Mouse (Mus musculus) urinary bladder, adult 2 months (tissue): Measurements from ENCODE around the gene Zfp619. TPM values are rescaled to one million over a fixed set of nuclear protein-coding genes. Genes with fewer than 3 reads are reported as not detected.
"Not testable (repeated sequence)": the region's sequence is repeated elsewhere in the genome, so short reads cannot be mapped to it uniquely, and the experiment has no call there.

Experiments
- DNase-seq: peaks from one replicate; pipeline ENCODE4 v3.0.0; 2022; ENCODE audit warnings: low spot score
- polyA plus RNA-seq: library from polyadenylated mRNA; depleted of rRNA; stranded (reverse); fragments of >200 nt; gene quantifications from 2 replicates; pipeline ENCODE4 v1.2.3, GENCODE M21; 2012; rRNA removed

Zfp619 gene
- 1.5 and 1.6 TPM in 2 replicates for polyA plus RNA-seq

- peak; percentile 92 for DNase-seq
Measured at GRCm38 (mm10) chr7:39517616-39518177, at the start of gene Zfp619. Gene Zfp619, plus strand, starts transcription at chr7:39517766.

DNA sequence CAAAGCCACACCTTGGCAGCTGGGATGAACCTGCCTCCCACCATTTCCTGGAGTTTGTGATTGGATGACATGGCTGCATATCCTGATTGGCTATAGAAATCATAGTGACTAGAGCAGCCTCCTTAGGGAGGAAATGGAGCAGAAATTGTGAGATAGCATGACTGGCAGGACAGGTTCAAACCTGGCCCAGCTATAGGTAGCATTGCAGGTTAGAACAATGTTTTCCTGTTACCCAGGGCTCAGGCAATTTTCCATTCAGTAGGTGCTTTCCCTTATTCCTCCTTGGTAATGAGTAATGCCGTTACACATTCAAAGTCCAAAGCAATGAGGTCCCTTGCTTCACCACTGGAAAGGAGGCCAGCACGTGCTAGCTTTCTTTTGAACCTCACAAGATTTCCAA lies 38.6 kb upstream of the Zfp619 start:
- no peak for DNase-seq

DNA sequence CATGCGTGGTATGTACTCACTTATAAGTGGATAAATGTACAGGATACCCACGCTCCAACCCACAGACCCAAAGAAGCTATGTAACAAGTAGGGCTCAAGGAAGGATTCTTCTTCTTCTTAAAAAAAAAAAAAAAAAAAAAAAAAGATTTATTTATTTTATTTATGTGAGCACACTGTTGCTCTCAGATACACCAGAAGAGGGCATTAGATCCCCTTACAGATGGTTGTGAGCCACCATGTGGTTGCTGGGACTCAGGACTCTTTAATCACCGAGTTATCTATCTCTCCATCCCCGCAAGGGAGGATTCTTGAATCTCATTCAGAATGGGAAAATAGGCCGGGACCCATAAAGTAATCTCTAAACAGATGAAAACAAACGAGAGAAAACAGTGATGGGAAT lies 33.2 kb upstream of the Zfp619 start:
- DNase-seq, result no peak

DNA sequence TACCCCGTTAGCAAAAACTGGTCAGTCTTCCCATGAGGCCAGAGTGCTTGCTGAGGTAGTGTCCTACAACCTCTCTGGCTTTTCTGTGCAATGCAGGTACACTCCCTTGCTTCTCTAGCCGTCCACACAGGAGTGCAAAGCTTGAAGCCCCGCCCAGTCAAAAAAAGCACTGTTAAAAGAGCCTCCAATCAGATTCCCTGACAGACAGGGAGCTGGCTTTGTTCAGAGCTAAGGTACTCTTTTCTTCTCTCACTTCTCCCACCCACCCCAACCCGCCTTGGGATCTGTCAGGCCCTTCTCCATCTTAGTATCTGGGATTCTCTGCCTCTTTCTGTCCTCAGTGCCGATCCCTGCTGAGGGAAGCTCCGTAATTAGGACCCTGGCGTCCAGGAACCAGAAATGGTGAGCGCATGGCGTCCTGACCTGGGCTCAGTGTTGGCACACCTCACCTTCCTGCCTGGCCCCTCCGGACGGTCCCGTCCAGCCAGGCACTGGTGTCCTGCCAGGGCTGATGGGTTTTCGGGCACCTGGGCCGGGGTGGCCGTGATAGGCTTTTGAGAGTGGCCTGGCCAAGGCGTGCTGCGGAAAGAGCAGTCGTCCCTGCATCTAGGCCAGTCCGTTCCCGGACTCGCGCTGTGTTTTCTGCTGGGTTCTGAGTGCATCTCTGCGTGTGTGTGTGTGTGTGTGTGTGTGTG lies 30.3 kb upstream of the Zfp619 start:
- DNase-seq, result no peak

DNA sequence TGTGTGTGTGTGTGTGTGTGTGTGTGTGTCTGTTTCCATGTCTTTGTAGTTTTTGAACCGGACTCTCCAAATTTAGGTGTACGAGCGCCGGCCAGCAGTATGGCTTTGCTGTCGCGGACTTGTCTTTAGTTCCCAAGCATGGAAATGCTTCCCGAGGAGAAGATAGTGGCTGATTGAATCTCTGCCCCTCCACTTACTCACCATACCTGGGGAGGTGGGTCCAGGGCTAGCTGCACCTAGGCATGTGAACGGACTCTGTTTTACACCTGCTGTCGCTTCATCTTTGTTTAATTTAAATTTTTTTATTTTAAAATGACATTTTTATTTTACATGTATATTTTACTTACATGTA lies 29.7 kb upstream of the Zfp619 start:
- no peak for DNase-seq

DNA sequence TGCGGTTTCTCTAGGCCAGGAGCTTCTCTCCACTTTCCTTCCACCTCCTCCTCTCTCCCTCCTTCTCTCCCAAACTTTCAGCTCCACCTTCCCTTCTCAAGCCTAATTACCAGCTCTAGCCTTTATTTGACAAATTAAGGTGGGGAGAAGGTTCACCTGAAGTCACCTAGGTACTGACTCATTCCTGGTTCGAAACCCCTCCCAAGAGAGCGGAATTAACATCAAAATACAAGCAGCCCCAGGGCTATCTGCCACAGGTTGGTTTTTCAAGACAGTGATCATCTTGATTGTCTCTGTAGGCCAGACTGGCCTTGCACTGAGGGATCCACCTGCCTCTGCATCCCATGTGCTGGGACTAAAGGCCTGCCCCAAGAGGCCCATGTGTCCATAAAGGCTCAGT lies 22.9 kb upstream of the Zfp619 start:
- DNase-seq, result no peak

DNA sequence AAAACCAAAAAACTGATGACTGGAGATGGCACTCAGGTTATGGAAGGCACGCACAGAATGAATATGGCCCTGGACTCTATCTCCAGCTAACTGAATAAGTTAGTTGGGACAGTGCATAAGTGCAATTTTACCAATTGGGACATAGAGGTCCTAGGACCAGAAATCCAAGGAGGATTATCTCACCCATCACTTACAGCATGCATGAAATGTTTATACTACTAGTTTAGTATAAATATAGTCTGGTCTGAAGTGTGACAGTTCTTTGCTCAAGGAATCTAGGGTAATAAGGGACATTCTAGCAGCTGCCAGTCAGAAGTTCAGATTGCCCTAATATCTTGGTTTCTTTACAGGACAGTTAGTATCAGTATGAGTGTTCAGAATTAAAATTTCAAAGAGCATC lies 13.5 kb upstream of the Zfp619 start:
- no peak for DNase-seq

DNA sequence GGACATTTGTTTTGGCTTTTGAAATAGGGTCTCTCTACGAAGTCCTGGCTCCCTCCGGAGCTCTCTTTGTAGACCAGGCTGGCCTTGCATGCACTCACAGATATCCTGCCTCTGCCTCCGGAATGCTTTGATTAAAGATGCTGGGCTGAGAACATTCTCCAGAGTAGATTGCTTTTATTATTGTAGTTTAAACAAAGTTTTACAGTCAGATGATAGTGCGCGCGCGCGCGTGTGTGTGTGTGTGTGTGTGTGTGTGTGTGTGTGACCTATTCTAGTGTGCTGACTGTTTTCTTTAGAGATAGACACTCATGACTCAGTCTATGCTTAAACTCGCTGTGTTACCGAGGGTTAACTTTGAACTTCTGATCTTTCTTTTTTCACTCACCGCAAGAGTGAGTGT lies 796 bp downstream of the Zfp619 start:
- DNase-seq, result no peak

DNA sequence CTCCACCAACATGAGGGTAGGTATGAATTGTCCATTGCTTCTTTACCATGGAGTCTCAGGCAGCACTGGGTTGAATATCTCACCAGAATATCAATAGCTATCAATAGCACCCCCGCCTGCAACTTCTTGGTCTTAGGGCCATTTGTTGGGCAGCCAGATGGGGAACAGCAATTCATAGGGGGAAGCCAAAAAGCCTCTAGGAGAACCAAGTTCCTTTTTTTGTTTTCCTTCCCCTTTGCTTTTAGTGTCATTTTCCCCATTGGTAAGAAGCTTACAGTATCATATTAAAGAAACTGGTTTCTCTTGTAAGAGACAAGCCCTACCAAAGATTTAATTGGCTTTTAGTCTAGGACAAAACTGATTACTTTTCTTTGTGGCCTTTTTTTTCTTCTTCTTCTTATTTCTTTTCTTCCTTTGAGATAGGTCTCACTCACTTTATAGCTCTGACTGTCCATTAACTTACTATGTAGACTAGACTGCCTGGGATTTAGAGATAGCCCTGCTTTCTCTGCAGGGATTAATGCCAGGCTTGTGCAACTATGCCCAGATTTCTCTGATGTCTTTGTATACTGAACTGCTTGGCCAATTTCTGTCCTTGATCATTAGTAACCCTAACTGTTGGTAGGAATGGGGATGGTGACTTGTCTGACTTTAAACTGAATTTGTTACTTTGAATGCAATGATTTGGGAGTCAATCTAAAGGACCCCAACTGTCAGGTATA lies 6.3 kb downstream of the Zfp619 start:
- DNase-seq, result no peak

DNA sequence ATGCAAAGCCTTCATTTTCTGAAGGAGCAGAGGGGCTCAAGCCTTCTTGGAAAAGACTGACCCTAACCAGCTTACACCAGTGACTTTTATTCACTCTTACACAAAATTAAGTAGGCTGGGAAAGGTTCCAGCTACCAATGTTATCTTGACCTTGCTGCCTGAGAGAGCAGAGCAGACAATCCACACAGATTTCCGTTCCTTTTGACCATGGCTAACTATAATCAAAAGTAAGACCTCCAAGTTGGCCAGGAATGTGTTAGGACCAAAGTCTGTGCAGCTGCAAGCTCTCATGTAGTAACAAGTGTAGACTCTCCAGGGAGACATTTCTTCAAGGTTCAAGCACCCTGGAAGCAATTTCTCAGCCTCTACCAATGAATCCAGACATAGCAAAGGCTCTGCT lies 25.6 kb downstream of the Zfp619 start:
- no peak for DNase-seq

- peak; percentile 56 for DNase-seq
Measured at GRCm38 (mm10) chr7:39544242-39545111, 26.9 kb downstream of the Zfp619 start.

GRCm38 (mm10) chr7:39545134-39545533 lies 27.6 kb downstream of the Zfp619 start:
- DNase-seq, result no peak

DNA sequence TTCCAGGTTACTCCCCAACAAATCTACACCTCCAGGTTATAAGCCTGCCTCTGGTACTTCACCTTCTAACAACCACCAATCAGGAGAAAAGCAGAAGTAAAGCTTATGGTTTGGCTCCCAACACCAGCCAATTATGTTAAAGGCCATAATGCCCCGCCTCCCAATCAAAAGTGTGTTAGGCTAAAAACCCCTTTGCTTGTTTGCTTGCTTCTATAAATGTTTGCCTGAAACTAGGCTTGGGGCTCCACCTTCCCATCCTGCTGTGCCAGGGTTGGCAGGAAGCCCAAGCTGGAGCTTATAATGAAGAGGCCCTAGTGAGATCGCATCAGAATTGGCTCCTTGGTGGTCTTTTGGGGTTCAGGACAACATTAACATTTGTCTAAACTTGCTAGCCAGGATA lies 31.8 kb downstream of the Zfp619 start:
- DNase-seq, result no peak

DNA sequence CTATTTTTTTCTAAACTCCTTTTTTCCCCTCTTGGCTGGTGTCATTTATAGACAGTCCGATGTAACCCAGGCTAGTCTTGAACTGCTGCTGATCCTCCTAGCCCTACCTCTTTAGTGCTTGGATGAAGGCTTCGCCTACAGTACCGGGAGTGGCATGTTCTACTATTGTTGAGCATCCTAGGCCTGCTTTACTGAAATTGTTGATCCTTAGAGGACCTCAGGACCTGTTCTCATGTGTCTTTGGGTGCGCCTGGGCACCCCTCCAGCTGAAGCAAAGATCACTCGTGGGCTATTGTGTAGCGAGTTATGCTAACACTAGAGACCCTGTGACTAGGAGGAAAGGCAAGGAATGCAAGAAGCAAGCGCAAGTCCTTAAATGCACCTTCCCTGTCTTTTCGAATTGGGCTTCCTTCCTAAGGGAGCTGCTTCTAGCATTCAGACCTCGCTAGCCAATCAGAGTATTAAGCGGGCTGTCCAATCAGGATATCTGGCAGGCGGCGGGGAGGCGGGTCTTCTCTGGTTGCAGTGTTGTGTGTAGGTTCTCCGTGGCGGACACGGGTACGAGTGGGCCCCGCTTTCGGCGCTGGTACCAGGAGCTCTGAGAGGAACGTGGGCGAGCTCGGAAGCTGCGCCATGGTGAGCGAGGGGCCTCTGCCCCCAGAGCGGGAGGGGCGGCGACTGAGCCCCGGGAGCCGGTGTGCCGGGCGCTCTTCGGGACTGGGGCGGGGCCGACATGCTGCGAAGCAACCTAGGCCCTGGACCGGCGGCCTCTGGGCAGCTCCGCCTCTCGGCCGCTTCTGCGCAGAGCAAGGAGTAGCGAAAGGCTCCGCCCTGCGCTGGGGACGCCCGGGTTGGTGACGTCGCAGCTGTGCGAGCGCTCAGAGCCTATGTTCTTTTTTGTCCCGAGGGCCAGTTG lies 34.7 kb downstream of the Zfp619 start:
- DNase-seq, result peak; percentile 91

DNA sequence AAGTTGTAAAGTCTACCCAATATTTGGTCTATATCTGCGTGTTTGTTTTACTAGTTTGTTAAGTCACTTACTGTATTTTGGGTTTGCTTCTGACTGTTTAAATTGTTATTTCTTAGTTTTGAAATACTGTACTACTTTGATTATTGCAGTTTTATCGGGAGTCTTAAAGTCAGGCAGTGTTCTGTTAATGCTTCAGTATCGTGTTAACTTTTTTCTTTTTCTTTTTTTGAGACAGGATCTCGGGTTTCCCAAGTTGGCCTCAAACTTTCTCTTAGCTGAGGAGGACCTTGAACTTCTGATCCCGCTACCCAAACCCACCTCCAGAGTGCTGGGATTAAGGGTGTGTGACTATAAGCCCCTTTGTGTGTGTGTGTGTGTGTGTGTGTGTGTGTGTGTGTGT lies 35.4 kb downstream of the Zfp619 start:
- DNase-seq, result no peak

DNA sequence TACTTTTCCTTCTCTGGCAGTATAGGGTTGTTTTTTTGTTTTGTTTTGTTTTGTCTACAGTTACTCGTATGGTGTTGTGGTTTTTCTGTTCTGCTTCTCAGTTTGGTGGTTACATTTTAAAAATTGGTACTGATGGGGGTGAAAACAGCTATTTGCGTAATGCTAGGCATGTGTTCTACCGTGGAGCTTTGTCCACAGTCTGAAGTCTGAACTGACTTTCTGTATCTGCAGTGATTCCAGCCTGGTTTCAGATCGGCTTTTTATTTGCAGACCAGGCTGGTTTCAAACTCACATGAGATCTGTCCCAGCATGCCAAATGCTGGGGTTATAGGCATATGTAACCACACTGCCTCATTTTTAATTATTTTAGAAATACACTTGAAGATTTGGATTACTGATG lies 36.3 kb downstream of the Zfp619 start:
- DNase-seq, result no peak

DNA sequence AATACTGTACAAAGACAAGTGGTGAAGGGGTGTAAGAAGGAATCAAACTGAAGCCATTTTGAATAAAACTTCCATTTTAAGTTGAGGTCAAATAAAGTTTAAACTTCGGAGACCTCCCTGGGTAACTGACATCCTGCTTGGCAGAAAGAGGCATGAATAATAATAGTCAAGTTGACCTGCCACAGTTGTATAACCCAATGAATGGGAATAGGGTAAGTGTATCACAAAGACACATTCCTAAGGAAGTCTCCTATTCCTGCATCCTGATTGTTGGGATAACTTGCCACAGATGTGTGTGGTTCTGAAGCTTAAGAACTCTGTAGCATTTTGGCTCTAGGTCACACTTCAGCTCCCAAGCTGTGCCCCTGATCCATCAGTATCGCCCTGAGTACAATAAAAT lies 62.5 kb downstream of the Zfp619 start:
- no peak for DNase-seq

GRCm38 (mm10) chr7:39580601-39581000 lies 63.0 kb downstream of the Zfp619 start:
- DNase-seq, result no peak

GRCm38 (mm10) chr7:39586834-39587233 lies 69.3 kb downstream of the Zfp619 start:
- not testable (repeated sequence) for DNase-seq

DNA sequence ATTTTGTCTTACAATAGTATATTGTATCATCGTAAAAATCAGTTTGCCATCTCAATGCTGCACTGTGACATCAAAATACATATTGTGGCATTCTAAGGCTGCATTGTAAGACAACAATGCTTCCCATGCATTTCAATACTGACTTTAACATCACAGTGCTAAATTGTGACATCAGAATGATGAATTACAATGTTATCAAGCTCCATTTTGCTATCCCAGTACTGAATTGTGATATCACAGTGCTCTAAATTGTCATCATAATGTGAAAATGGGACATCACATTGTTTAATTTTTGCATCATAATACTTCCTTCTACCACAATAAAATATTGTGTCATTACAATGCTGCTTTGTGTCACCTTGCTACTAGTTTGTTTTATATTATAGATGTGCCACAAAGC lies 70.5 kb downstream of the Zfp619 start:
- no peak for DNase-seq

- peak; percentile 21 for DNase-seq
Measured at GRCm38 (mm10) chr7:39588471-39589041, 71.0 kb downstream of the Zfp619 start.
